Comparison of ENCODE assay signal across 15 mouse cellular contexts in the genomic region with DNA sequence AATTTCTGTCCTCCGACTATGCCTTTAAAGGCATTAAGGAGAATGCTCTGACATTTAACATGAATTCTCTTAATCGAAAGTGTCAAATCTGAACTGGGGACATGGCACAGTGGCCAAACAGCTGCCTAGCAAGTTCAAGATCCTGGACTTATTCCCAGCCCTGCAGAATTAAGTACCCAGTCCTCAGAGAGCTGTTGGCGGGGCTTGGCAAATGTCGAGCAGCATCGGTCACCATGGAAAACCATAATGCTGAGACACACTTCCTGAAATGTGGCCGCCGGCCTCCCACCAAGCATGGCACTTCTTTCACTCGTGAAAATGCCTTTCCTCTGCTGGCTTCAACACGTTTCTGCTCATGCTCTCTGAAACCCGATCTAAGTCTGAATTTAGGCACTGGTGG. TPM values are rescaled to one million over a fixed set of nuclear protein-coding genes. Genes with fewer than 3 reads are reported as not detected.
DNase-seq lines count a peak whose midpoint lies in the region; ATAC-seq and TF ChIP-seq lines count a peak whose summit lies in the region.
"Had no signal": no experiment of that assay in that cellular context is flagged by ENCODE, and none has a peak within 500 bp of the region (broad histone marks: within the 10 kb centered on the region; RNA-seq: fewer than 3 reads in every experiment).

No protein-coding gene starts in this region.

- no peak for TF ChIP-seq CTCF in forebrain, postnatal 0 days (IDR thresholded peaks at IDR 0.05; ENCODE audit: low read depth)
- TF ChIP-seq CTCF in kidney, postnatal 0 days (IDR thresholded peaks at IDR 0.05; ENCODE audit: low read depth): no peak

- 52% methylated on average over 10 of the region's 10 CpGs for WGBS in forebrain, postnatal 0 days
- 66% methylated on average over 10 of the region's 10 CpGs for WGBS in forebrain, embryonic 16.5 days
- WGBS in kidney, postnatal 0 days: 49% methylated on average over 10 of the region's 10 CpGs
- WGBS in limb, embryonic 13.5 days: 46% methylated on average over 10 of the region's 10 CpGs

- no peak overlapping the region for H3K27ac ChIP-seq in forebrain, postnatal 0 days (ENCODE audit: low read depth, low read length)
- no peak overlapping the region for H3K27ac ChIP-seq in forebrain, embryonic 16.5 days (ENCODE audit: low read length)
- no peak overlapping the region for H3K27ac ChIP-seq in kidney, postnatal 0 days
- no peak overlapping the region for H3K27ac ChIP-seq in limb, embryonic 13.5 days
- H3K27ac ChIP-seq: forebrain, embryonic 10.5 days; hindbrain, embryonic 15.5 days had no signal

- no peaks in the 10 kb centered on the region for H3K27me3 ChIP-seq in forebrain, postnatal 0 days (ENCODE audit: insufficient read depth, low read length)
- no peaks in the 10 kb centered on the region for H3K27me3 ChIP-seq in forebrain, embryonic 16.5 days (replicated peaks; ENCODE audit: control insufficient read depth, insufficient read depth, low read length)
- H3K27me3 ChIP-seq in kidney, postnatal 0 days (ENCODE audit: insufficient read depth, low read length): no peaks in the 10 kb centered on the region
- H3K27me3 ChIP-seq in limb, embryonic 13.5 days: no peaks in the 10 kb centered on the region
- H3K27me3 ChIP-seq: hindbrain, embryonic 15.5 days had no signal

- no peaks in the 10 kb centered on the region for H3K4me1 ChIP-seq in forebrain, postnatal 0 days (ENCODE audit: insufficient read depth)
- peaks cover 5% of the 10 kb centered on the region; the same call in 1 of the 2 replicates for H3K4me1 ChIP-seq in forebrain, embryonic 16.5 days (replicated peaks; ENCODE audit: control insufficient read depth, insufficient read depth, low read length)
- H3K4me1 ChIP-seq in kidney, postnatal 0 days (replicated peaks; ENCODE audit: insufficient read depth, low read length): no peaks in the 10 kb centered on the region
- H3K4me1 ChIP-seq in limb, embryonic 13.5 days: peaks cover 34% of the 10 kb centered on the region

- H3K9me3 ChIP-seq in forebrain, postnatal 0 days (ENCODE audit: low read length): no peaks in the 10 kb centered on the region
- H3K9me3 ChIP-seq in forebrain, embryonic 16.5 days (ENCODE audit: control insufficient read depth, low read length): no peaks in the 10 kb centered on the region
- no peaks in the 10 kb centered on the region for H3K9me3 ChIP-seq in kidney, postnatal 0 days (replicated peaks; ENCODE audit: low read length)
- H3K9me3 ChIP-seq in limb, embryonic 13.5 days: no peaks in the 10 kb centered on the region
- H3K9me3 ChIP-seq: forebrain, embryonic 10.5 days; hindbrain, embryonic 15.5 days had no signal

- H3K4me2 ChIP-seq in forebrain, postnatal 0 days (ENCODE audit: low read depth): 0 out of 2 replicates have a peak overlapping the region, but pooled peaks have one; percentile 19
- no peak overlapping the region for H3K4me2 ChIP-seq in forebrain, embryonic 16.5 days (ENCODE audit: low read length)
- H3K4me2 ChIP-seq in kidney, postnatal 0 days (ENCODE audit: low read length): peak overlapping the region; percentile 8; the same call in 1 of the 2 replicates
- H3K4me2 ChIP-seq in limb, embryonic 13.5 days (replicated peaks): peak overlapping the region; percentile 53

- peak; percentile 13; the same call in 1 of the 2 replicates for ATAC-seq in forebrain, postnatal 0 days
- ATAC-seq in forebrain, embryonic 16.5 days: no peak
- no peak for ATAC-seq in kidney, postnatal 0 days (replicated peaks; ENCODE audit: low FRiP score, low read depth)
- ATAC-seq in common myeloid progenitor, adult 5-6 weeks (replicated peaks; ENCODE audit: low read depth, poor library complexity, severe bottlenecking): peak; percentile 36
- ATAC-seq in limb, embryonic 13.5 days (ENCODE audit: low FRiP score, low read depth): no peak

- no peaks in the 10 kb centered on the region for H3K36me3 ChIP-seq in forebrain, postnatal 0 days (ENCODE audit: insufficient read depth)
- H3K36me3 ChIP-seq in forebrain, embryonic 16.5 days (ENCODE audit: control insufficient read depth, insufficient read depth): no peaks in the 10 kb centered on the region
- no peaks in the 10 kb centered on the region for H3K36me3 ChIP-seq in kidney, postnatal 0 days (ENCODE audit: insufficient read depth, low read length)
- H3K36me3 ChIP-seq in limb, embryonic 13.5 days: no peaks in the 10 kb centered on the region
- H3K36me3 ChIP-seq: forebrain, embryonic 10.5 days; hindbrain, embryonic 15.5 days had no signal

- H3K9ac ChIP-seq in forebrain, postnatal 0 days: no peak overlapping the region
- H3K9ac ChIP-seq in forebrain, embryonic 16.5 days (replicated peaks; ENCODE audit: low read depth, low read length): no peak overlapping the region
- no peak overlapping the region for H3K9ac ChIP-seq in kidney, postnatal 0 days (ENCODE audit: low read depth, low read length)
- no peak overlapping the region for H3K9ac ChIP-seq in limb, embryonic 13.5 days
- H3K9ac ChIP-seq: hindbrain, embryonic 15.5 days had no signal

- no peak overlapping the region for H3K4me3 ChIP-seq in forebrain, postnatal 0 days (ENCODE audit: low read depth, low read length)
- no peak overlapping the region for H3K4me3 ChIP-seq in forebrain, embryonic 16.5 days (replicated peaks; ENCODE audit: low read length)
- H3K4me3 ChIP-seq in kidney, postnatal 0 days (replicated peaks; ENCODE audit: low read depth, low read length): no peak overlapping the region
- peak overlapping the region; percentile 26; the same call in 1 of the 2 replicates for H3K4me3 ChIP-seq in limb, embryonic 13.5 days
- H3K4me3 ChIP-seq: forebrain, embryonic 10.5 days; hindbrain, embryonic 15.5 days had no signal

- peak; percentile 18 for DNase-seq in forebrain, postnatal 0 days
- no peak for DNase-seq in kidney, postnatal 0 days (ENCODE audit: low spot score)
- DNase-seq in kidney, adult 8-10 months: no peak
- no peak for DNase-seq in urinary bladder, postnatal 10 days (ENCODE audit: low spot score)
- DNase-seq in retina, embryonic 14.5 days (ENCODE audit: low spot score): no peak
- DNase-seq: B cell, adult 2 months; cerebellum, adult 11-12 months; embryo, embryonic 11 days; lung, adult 2 months; right cerebral cortex, postnatal 14 days had no signal

RNA-seq across cellular contexts. Expression of a gene that starts 24.6 kb away (rescaled TPM):
- total RNA-seq in forebrain, postnatal 0 days (2014; rRNA removed): 1.7 and 1.9 TPM in 2 replicates
- 1.7 and 2.1 TPM in 2 replicates for polyA plus RNA-seq in forebrain, postnatal 0 days (2015; fragmentation: Nextera tagmentation; extraction: Ambion mirVana)
- polyA plus RNA-seq in forebrain, embryonic 16.5 days (2015; fragmentation: Nextera tagmentation; extraction: Ambion mirVana): 0.96 and 1.0 TPM in 2 replicates
- polyA plus RNA-seq in kidney, postnatal 0 days (2015; fragmentation: Nextera tagmentation; extraction: Ambion mirVana): 6.0 and 6.2 TPM in 2 replicates
- 0.05 TPM in 1 of 2 replicates, not detected in the other for total RNA-seq in common myeloid progenitor, adult 5-6 weeks (2017)
- 1.8 and 2.2 TPM in 2 replicates for polyA plus RNA-seq in limb, embryonic 13.5 days (2015; fragmentation: Nextera tagmentation; extraction: Ambion mirVana)

Comparison
In these comparisons a context has a peak if more than half of its experiments do, and no peak if none do; other contexts are left out.
1. ATAC-seq: peak in forebrain, postnatal 0 days (single experiment) and common myeloid progenitor, adult 5-6 weeks (single experiment); none in forebrain, embryonic 16.5 days (single experiment), kidney, postnatal 0 days (single experiment) and limb, embryonic 13.5 days (single experiment).